Mouse (Mus musculus) cerebellum, adult 2 months (tissue): ENCODE data around the gene Hnrnpu. TPM values are rescaled to one million over a fixed set of nuclear protein-coding genes. Genes with fewer than 3 reads are reported as not detected.
"Not testable (repeated sequence)": the region's sequence is repeated elsewhere in the genome, so short reads cannot be mapped to it uniquely, and the experiment has no call there.

Source experiments
- DNase-seq, 2 experiments: peaks; one replicate each; pipeline ENCODE4 v3.0.0; 2021
- H3K27ac ChIP-seq: fragments of 200-500 bp; 2 replicates; pipeline ENCODE4 v1.5.1; 2012; ENCODE audit warnings: low read length, control low read depth, inconsistent platforms; ENCODE audit not compliant: insufficient read depth
- H3K27me3 ChIP-seq: fragments of 200-500 bp; 2 replicates; pipeline ENCODE4 v1.6.1; 2012; ENCODE audit warnings: inconsistent platforms, mild to moderate bottlenecking, low read length, moderate library complexity; ENCODE audit not compliant: control insufficient read depth, insufficient read depth
- H3K4me1 ChIP-seq: fragments of 200-500 bp; 2 replicates; pipeline ENCODE4 v1.6.1; 2011; ENCODE audit warnings: low read length; ENCODE audit not compliant: control insufficient read depth, insufficient read depth
- H3K4me3 ChIP-seq: fragments of 200-500 bp; replicated peaks from 2 replicates; pipeline ENCODE3; 2011; ENCODE audit warnings: mild to moderate bottlenecking, low read depth, low read length, control low read depth; ENCODE audit not compliant: insufficient read depth
- CTCF ChIP-seq: fragments of 200-500 bp; IDR thresholded peaks from 2 replicates; pipeline ENCODE4 v1.5.1; 2011; ENCODE audit warnings: low read depth, mild to moderate bottlenecking, control low read depth, low read length, moderate library complexity, borderline replicate concordance; ENCODE audit not compliant: insufficient read depth
- POLR2A ChIP-seq: fragments of 200-500 bp; IDR thresholded peaks from 2 replicates; pipeline ENCODE4 v1.6.1; 2011; ENCODE audit warnings: low read length, control low read depth, borderline replicate concordance; ENCODE audit not compliant: insufficient read depth
- WGBS: fragments of 180-500 bp; shearing (Covaris S2); methylation state at CpG from one replicate; pipeline ENCODE4 v1.1.7; 2018; 5-methylcytosine and 5-hydroxymethylcytosine counted together
- polyA plus RNA-seq: library from polyadenylated mRNA; depleted of rRNA; stranded (reverse); fragments of >200 nt; gene quantifications from 2 replicates; pipeline ENCODE4 v1.2.3, GENCODE M21; 2012

The Hnrnpu gene
- polyA plus RNA-seq, 1 experiment: 365 TPM

DNA sequence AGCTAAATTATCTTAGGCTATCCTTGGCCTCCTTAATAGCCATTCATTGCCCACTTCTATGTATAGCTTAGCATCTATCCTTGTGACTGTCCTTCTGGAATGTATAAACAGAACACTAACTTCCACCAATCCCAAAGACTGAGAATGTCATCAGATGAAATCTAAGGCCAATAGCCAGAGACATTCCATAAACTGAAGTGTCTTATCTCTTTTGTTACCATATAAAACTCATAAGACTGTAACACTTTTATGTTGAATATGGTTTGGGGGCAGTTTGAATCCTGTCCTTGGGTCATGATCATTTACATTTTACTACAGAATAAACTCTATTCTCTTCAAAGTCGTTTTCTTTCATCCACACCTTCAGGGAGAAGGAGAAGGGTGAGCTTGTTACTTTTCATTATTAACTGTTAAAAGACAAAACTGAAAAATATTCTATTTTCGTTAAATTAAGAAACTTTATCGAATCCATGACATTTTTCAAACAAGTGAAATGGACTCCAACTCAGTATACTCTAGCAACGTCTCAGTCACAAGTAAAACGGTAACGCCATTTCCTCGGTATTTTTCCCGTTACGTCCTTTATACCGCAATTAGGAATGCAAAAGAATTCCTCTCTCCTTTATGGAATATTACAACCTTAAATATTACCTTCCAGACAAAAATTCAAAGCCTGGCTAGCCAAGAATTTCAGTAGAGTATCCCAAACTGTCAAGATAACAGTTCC lies 20.2 kb downstream of the Hnrnpu start:
- TF ChIP-seq CTCF: no peak
- TF ChIP-seq POLR2A: no peak
- Histone ChIP-seq H3K4me3 (peak overlapping the region; percentile 76), H3K27ac (peak overlapping the region; percentile 7; the same call in 1 of the 2 replicates), H3K27me3 (no peaks in the 10 kb centered on the region), H3K4me1 (peaks cover 9% of the 10 kb centered on the region; the same call in 1 of the 2 replicates)
- peak in 1 of 2 experiments; percentile 33 for DNase-seq
- WGBS: 5% methylated on average over 10 of the region's 10 CpGs

DNA sequence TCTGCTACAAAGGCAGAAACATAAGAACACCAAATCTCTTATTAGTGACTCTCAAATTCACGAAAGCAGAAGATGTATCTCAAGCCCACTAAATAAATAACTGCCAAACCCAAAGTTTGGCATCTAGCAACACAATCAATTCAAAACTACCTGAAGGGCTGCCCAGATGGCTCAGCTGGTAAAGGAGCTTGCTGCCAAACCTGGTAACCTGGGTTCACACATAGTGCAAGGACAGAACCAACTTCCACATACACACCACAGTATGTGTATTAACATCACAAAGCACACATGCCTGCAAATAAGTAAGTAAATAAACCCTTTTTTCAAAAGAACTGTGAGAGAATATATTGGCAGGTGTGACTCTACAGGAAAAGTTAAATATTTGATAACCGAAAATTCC lies 23.4 kb downstream of the Hnrnpu start:
- TF ChIP-seq POLR2A (no peak), CTCF (no peak)
- WGBS: 60% methylated on average over 2 of the region's 2 CpGs
- Histone ChIP-seq H3K4me3 (no peak overlapping the region), H3K4me1 (no peaks in the 10 kb centered on the region), H3K27me3 (no peaks in the 10 kb centered on the region), H3K27ac (no peak overlapping the region)
- DNase-seq: no peak

DNA sequence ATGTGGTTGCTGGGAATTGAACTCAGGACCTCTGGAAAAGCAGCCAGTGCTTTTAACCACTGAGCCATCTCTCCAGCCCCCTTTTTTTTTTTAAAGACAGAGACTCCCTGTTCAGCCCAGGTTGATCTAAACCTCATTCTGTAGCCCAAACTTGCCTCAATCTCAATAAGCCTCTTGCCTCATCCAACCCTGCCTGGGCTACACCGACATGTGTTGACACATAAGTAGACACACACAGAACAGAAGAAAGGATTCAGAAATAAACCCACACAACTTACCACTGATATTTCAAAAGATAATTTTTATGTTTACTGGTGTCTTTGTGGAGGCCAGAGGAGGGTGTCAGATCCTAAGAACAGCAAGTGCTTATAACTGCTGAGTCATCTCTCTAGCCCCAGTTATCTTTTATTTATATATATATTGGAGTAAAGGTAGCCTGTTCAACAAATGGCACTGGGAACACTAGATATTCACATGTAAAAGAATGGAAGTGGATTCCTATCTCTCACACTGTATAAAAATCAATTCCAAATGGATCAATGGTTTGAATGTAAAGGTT lies 24.5 kb downstream of the Hnrnpu start:
- TF ChIP-seq POLR2A (no peak), CTCF (no peak)
- H3K27ac ChIP-seq: no peak overlapping the region
- 96% methylated on average over 1 of the region's 1 CpGs for WGBS
- no peak for DNase-seq
- no peaks in the 10 kb centered on the region for H3K4me1 ChIP-seq
- H3K27me3 ChIP-seq: no peaks in the 10 kb centered on the region
- H3K4me3 ChIP-seq: no peak overlapping the region

GRCm38 (mm10) chr1:178310128-178310527 lies 27.5 kb downstream of the Hnrnpu start:
- Histone ChIP-seq H3K4me3 (no peak overlapping the region), H3K27me3 (no peaks in the 10 kb centered on the region), H3K27ac (no peak overlapping the region), H3K4me1 (no peaks in the 10 kb centered on the region; the same call in 1 of the 2 replicates)
- 71% methylated on average over 1 of the region's 1 CpGs for WGBS
- no peak for TF ChIP-seq CTCF
- no peak for TF ChIP-seq POLR2A
- DNase-seq: no peak

- H3K27ac ChIP-seq: no peak overlapping the region
- TF ChIP-seq POLR2A (no peak), CTCF (no peak)
- WGBS: 47% methylated on average over 2 of the region's 2 CpGs
- no peak for DNase-seq
- no peak overlapping the region for H3K4me3 ChIP-seq
- H3K4me1 ChIP-seq: no peaks in the 10 kb centered on the region; the same call in 1 of the 2 replicates
- H3K27me3 ChIP-seq: no peaks in the 10 kb centered on the region
Observed at GRCm38 (mm10) chr1:178309487-178309886, 28.1 kb downstream of the Hnrnpu start.

DNA sequence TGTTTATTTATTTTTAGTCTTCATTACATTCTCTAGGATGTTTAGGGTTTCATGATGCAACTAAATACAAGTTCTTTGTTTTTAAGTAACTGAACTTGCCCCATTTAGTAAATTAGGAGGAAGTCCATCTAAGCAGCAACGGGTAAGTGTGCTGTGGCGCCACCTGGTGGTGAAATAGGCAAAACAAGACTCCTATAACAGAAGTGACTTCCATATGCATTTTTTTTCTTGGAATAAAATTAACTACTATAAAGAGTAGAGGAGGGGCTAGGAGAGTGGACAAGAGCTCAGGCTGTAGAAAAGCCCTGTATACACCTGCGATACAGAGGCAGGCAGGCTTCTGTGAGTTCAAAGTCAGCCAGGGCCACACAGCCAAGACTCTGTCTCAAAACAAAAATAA lies 34.2 kb downstream of the Hnrnpu start:
- peak; percentile 59 to 67 for DNase-seq
- Histone ChIP-seq H3K4me3 (no peak overlapping the region), H3K27ac (no peak overlapping the region), H3K4me1 (no peaks in the 10 kb centered on the region; the same call in 1 of the 2 replicates), H3K27me3 (no peaks in the 10 kb centered on the region)
- TF ChIP-seq POLR2A: no peak
- peak; percentile 69; the same call in 1 of the 2 replicates for TF ChIP-seq CTCF
- 17% methylated on average over 3 of the region's 3 CpGs for WGBS

DNA sequence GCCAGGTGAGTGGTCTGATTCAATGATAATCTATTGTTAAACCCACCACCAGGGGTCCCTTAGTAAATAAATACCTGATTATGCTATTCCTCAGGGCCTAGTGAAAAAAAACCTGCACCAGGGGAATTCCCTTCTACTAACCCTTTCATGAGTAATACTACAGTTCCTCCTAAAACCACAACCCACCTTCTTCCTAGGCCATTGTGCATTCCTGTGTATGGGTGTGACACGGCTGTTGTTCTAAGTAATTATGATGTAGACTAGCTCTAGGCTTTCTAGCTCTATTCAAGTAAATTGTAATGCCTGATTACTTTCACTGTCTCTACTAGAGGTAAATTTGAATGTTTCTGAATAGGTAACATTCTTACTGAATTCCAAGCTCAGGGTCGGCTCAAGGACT lies 36.3 kb downstream of the Hnrnpu start:
- not testable (repeated sequence) for DNase-seq, H3K27ac ChIP-seq, H3K27me3 ChIP-seq, H3K4me1 ChIP-seq, H3K4me3 ChIP-seq
- WGBS: 91% methylated on average over 2 of the region's 2 CpGs

DNA sequence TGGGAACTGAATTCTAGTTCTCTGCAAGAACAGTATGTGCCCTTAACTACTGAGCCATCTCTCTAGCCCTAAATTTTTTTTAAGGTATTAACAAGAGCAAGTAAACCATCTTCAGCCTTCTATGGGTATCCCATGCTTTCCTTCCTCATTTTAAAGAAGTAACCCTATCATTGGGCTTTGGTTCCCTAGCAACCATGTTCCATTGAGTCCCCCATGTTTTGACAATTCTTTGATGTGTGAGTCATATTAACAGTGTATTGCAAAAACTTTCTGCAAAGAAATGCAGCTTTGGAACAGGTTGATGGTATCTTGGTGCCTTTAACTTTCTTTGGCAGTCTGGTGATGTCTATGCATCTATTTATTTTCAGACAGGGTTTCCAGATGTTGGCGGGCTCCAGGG lies 43.5 kb downstream of the Hnrnpu start:
- 95% methylated on average over 1 of the region's 1 CpGs for WGBS
- DNase-seq: no peak
- TF ChIP-seq POLR2A (no peak), CTCF (no peak)
- Histone ChIP-seq H3K4me3 (no peak overlapping the region), H3K4me1 (no peaks in the 10 kb centered on the region), H3K27ac (no peak overlapping the region), H3K27me3 (no peaks in the 10 kb centered on the region; the same call in 1 of the 2 replicates)
